Mouse (Mus musculus) olfactory bulb, adult 2 months (tissue): ENCODE results near the gene Sbf2.
"Not testable (repeated sequence)": the region's sequence is repeated elsewhere in the genome, so short reads cannot be mapped to it uniquely, and the experiment has no call there.

ENCODE experiments used
- CTCF ChIP-seq: fragments of 200-500 bp; IDR thresholded peaks from 2 replicates; pipeline ENCODE4 v1.5.1; 2012; ENCODE audit warnings: low read depth, mild to moderate bottlenecking, low read length, moderate library complexity; ENCODE audit not compliant: insufficient read depth
- POLR2A ChIP-seq: fragments of 200-500 bp; IDR thresholded peaks from 2 replicates; pipeline ENCODE4 v1.6.1; 2012; ENCODE audit warnings: mild to moderate bottlenecking, low read depth, low read length, moderate library complexity; ENCODE audit not compliant: insufficient read depth

DNA sequence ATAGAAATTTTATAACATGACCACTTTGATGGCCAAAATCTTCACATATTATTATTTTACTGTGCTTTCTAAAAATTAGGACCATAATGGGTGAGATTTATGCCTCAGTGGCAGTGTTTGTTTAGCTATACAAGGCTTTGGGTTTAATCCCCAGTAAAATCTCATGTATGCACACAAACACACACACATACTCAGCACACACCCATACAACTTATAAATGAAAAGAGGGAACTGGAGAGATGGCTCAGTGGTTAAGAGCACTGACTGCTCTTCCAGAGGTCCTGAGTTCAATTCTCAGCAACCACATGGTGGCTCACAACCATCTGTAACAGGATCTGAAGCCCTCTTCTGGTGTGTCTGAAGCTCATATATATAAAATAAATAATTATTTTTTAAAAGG, 84.4 kb downstream of the Sbf2 start:
- not testable (repeated sequence) for TF ChIP-seq CTCF, POLR2A
